Mouse (Mus musculus) cerebellum, postnatal 10 days (tissue): ENCODE data around the gene Cnnm1.

Experiments used
- DNase-seq, 2 experiments: peaks; one replicate each; pipeline ENCODE4 v3.0.0; 2021; ENCODE audit warnings: mixed read lengths in 2 of 2

Cnnm1 gene

GRCm38 (mm10) chr19:43511621-43512620 lies 71.7 kb downstream of the Cnnm1 start:
- DNase-seq: no peak

GRCm38 (mm10) chr19:43513874-43514273 lies 73.6 kb downstream of the Cnnm1 start:
- DNase-seq: no peak

GRCm38 (mm10) chr19:43515668-43516396 lies 75.6 kb downstream of the Cnnm1 start:
- DNase-seq: no peak

- no peak for DNase-seq
Measured at GRCm38 (mm10) chr19:43516397-43517035, 76.3 kb downstream of the Cnnm1 start.

- DNase-seq: no peak
Measured at GRCm38 (mm10) chr19:43517320-43517719, 77.1 kb downstream of the Cnnm1 start.

- no peak for DNase-seq
Measured at GRCm38 (mm10) chr19:43517808-43518207, 77.6 kb downstream of the Cnnm1 start.

- no peak for DNase-seq
Measured at GRCm38 (mm10) chr19:43518261-43518660, 78.0 kb downstream of the Cnnm1 start.

GRCm38 (mm10) chr19:43519226-43519625 lies 79.0 kb downstream of the Cnnm1 start:
- DNase-seq: no peak

- DNase-seq: no peak
Measured at GRCm38 (mm10) chr19:43520402-43520801, 80.2 kb downstream of the Cnnm1 start.

- no peak for DNase-seq
Measured at GRCm38 (mm10) chr19:43521362-43521761, 81.1 kb downstream of the Cnnm1 start.

- DNase-seq: no peak
Measured at GRCm38 (mm10) chr19:43521996-43522395, 81.8 kb downstream of the Cnnm1 start.

GRCm38 (mm10) chr19:43523551-43523950 lies 83.3 kb downstream of the Cnnm1 start:
- peak; percentile 44 to 57 for DNase-seq

GRCm38 (mm10) chr19:43524187-43525103 lies 84.2 kb downstream of the Cnnm1 start, which contains the start of gene Got1:
Gene Got1, minus strand, starts transcription at chr19:43524605.
- peak; percentile 97 for DNase-seq

GRCm38 (mm10) chr19:43525104-43525482 lies 84.9 kb downstream of the Cnnm1 start:
- DNase-seq: peak; percentile 71 to 80

GRCm38 (mm10) chr19:43525566-43525965 lies 85.3 kb downstream of the Cnnm1 start:
- peak in 1 of 2 experiments; percentile 27 for DNase-seq

- DNase-seq: no peak
Measured at GRCm38 (mm10) chr19:43526025-43526424, 85.8 kb downstream of the Cnnm1 start.

GRCm38 (mm10) chr19:43527131-43527530 lies 86.9 kb downstream of the Cnnm1 start:
- DNase-seq: peak; percentile 45 to 46

GRCm38 (mm10) chr19:43528056-43528587 lies 87.9 kb downstream of the Cnnm1 start:
- DNase-seq: no peak

- peak; percentile 82 to 86 for DNase-seq
Measured at GRCm38 (mm10) chr19:43530197-43530770, 90.0 kb downstream of the Cnnm1 start.

GRCm38 (mm10) chr19:43530921-43531320 lies 90.7 kb downstream of the Cnnm1 start:
- DNase-seq: no peak

GRCm38 (mm10) chr19:43535372-43535771 lies 95.1 kb downstream of the Cnnm1 start:
- no peak for DNase-seq
